Mouse (Mus musculus): ENCODE measurements around the gene Tcp11l2. TPM values are rescaled to one million over a fixed set of nuclear protein-coding genes. Genes with fewer than 3 reads are reported as not detected.

The Tcp11l2 gene
- 38.5 to 76.5 TPM (median 57.3 TPM) in 3 replicates for total RNA-seq (2017)

- peak; percentile 87 for ATAC-seq (replicated peaks; ENCODE audit: insufficient number of reproducible peaks, low FRiP score, low TSS enrichment, poor library complexity, severe bottlenecking)
These were observed at the start of gene Tcp11l2 for GRCm38 (mm10) chr10:84576395-84577070. Gene Tcp11l2, plus strand, starts transcription at chr10:84576626.

GRCm38 (mm10) chr10:84527070-84527469, 49.4 kb upstream of the Tcp11l2 start:
- no peak for ATAC-seq (replicated peaks; ENCODE audit: insufficient number of reproducible peaks, low FRiP score, low TSS enrichment, poor library complexity, severe bottlenecking)

DNA sequence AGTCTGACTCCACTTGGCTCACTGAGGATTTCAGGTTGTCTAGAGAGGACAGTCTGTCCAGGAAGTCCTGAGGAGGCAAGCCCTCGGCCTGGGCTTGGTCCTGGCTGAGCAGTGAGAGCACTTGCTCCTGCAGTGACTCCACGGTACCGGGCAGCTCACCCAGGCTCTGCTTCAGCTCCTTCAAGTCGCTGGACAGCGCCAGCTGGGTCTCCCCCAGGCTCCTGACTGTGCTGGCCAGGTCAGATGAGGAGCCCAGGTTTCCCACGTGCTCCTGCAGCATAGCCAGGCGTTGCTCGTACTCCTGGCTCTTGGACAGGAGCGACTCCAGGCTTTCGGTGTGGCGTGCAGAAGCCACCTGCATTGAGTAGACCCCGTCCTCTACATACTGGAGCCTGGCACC, 48.8 kb upstream of the Tcp11l2 start:
- no peak for ATAC-seq (replicated peaks; ENCODE audit: insufficient number of reproducible peaks, low FRiP score, low TSS enrichment, poor library complexity, severe bottlenecking)

DNA sequence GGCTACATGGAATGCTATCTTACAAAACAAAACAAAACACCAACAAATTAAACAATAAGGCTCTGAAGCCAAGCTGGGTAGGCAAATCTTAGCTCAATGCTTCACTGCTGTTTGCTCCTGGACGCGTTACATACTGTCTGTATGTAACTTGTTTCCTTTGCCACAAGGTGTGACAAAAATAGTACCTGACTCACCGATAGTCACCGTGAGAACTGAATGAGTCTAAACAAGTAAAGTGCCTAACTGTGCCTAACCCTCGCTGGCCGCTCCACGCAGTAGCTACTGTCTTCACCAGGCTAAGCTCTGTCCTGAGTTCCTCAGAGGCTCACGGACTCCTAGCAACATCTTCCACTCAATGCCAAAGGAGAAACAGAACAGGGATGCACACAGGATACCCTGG, 46.0 kb upstream of the Tcp11l2 start:
- no peak for ATAC-seq (replicated peaks; ENCODE audit: insufficient number of reproducible peaks, low FRiP score, low TSS enrichment, poor library complexity, severe bottlenecking)

DNA sequence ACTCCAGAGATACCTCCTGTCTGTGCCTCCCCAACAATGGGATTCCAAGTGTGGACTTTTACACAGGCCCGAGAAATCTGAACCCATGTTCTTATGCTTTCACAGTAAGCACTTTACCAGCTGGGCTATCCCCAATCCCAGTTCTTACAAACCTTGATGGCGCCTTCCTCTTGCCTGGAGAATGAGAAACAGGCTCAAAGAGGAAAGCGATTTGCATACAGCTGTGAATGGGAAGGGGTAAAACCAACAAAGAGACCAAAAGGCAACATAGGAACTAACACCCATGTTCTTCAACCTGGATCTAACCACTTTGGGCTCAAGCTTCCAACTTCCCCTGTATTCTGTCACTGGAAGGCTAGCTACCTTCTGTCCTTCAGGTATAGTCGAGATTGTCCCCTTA, 44.9 kb upstream of the Tcp11l2 start:
- no peak for ATAC-seq (replicated peaks; ENCODE audit: insufficient number of reproducible peaks, low FRiP score, low TSS enrichment, poor library complexity, severe bottlenecking)

- ATAC-seq (replicated peaks; ENCODE audit: insufficient number of reproducible peaks, low FRiP score, low TSS enrichment, poor library complexity, severe bottlenecking): no peak
These were observed 44.1 kb upstream of the Tcp11l2 start for GRCm38 (mm10) chr10:84532191-84532889.

DNA sequence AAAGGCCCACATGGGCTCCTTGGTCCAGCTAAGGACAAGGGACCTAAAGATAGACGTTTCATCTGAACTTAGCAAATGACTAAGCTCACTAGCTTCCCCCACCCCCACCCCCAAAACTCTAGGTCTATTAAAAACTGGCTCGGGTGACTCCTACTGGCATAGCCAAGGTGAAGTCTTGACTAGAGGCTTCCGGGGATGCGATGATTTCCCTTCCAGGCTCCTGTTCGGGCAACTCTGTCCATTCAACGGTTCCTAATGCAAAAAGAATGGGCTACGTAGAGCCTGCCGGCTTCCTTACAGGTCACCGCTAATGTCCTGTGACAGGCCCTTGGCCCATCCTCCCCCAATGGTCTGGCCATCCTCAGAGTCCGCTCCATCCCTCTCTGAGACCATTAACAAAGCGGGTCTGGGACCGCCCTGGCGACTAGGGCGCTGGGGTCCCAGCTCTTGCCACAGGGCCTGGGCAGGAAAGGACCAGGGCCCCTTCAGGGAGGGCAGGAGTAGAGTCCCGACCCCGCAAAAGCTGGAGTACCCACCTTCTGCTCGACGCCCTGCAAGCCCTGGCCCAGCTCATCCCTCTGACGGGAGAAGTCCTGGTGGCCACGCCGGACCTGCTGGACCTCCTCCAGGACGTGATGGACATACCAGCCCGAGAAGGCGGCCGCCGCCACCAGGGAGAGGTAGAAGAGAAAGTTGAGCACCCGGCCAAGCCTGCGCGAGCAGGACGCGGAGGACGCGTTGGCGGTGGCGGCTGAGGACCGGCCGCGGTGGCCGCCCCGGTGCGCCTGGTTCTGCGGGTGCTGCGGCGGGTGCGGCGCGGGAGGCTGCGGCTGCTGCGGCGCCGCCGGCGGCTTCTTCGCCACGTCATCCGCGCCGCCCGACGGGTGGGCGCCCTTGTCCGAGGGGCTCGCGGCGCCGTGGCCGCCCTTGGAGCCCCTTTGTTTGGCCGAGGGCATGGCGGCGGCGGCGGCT, 43.2 kb upstream of the Tcp11l2 start:
- ATAC-seq (replicated peaks; ENCODE audit: insufficient number of reproducible peaks, low FRiP score, low TSS enrichment, poor library complexity, severe bottlenecking): no peak

GRCm38 (mm10) chr10:84533912-84534671, 42.3 kb upstream of the Tcp11l2 start, which contains the start of gene Ckap4:
Gene Ckap4, minus strand, starts transcription at chr10:84534062.
- no peak for ATAC-seq (replicated peaks; ENCODE audit: insufficient number of reproducible peaks, low FRiP score, low TSS enrichment, poor library complexity, severe bottlenecking)

DNA sequence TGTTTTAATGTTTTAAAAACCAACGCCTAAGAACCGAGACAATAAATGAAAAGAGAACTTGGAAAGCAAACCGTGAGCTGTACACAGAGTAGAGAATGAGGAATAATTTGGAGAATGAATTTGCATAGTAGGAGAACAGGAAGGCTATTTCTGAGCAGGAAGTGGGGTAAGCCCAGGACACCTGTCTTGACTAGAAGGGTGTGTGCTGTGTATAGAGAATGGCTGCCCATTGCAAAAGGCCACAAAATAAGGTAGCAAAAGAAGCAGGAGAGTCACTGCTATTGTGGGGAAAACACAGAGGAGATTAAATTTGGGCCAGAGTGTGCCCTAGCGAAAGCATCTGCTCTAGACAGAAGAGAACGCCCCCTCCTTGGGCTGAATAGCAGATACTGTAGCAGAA, 41.0 kb upstream of the Tcp11l2 start:
- no peak for ATAC-seq (replicated peaks; ENCODE audit: insufficient number of reproducible peaks, low FRiP score, low TSS enrichment, poor library complexity, severe bottlenecking)

GRCm38 (mm10) chr10:84535859-84536258, 40.6 kb upstream of the Tcp11l2 start:
- no peak for ATAC-seq (replicated peaks; ENCODE audit: insufficient number of reproducible peaks, low FRiP score, low TSS enrichment, poor library complexity, severe bottlenecking)

- no peak for ATAC-seq (replicated peaks; ENCODE audit: insufficient number of reproducible peaks, low FRiP score, low TSS enrichment, poor library complexity, severe bottlenecking)
These were observed 36.8 kb upstream of the Tcp11l2 start for GRCm38 (mm10) chr10:84539651-84540050.

- ATAC-seq (replicated peaks; ENCODE audit: insufficient number of reproducible peaks, low FRiP score, low TSS enrichment, poor library complexity, severe bottlenecking): no peak
These were observed 33.4 kb upstream of the Tcp11l2 start for GRCm38 (mm10) chr10:84542802-84543658.

- no peak for ATAC-seq (replicated peaks; ENCODE audit: insufficient number of reproducible peaks, low FRiP score, low TSS enrichment, poor library complexity, severe bottlenecking)
These were observed 31.4 kb upstream of the Tcp11l2 start for GRCm38 (mm10) chr10:84544841-84545610.

DNA sequence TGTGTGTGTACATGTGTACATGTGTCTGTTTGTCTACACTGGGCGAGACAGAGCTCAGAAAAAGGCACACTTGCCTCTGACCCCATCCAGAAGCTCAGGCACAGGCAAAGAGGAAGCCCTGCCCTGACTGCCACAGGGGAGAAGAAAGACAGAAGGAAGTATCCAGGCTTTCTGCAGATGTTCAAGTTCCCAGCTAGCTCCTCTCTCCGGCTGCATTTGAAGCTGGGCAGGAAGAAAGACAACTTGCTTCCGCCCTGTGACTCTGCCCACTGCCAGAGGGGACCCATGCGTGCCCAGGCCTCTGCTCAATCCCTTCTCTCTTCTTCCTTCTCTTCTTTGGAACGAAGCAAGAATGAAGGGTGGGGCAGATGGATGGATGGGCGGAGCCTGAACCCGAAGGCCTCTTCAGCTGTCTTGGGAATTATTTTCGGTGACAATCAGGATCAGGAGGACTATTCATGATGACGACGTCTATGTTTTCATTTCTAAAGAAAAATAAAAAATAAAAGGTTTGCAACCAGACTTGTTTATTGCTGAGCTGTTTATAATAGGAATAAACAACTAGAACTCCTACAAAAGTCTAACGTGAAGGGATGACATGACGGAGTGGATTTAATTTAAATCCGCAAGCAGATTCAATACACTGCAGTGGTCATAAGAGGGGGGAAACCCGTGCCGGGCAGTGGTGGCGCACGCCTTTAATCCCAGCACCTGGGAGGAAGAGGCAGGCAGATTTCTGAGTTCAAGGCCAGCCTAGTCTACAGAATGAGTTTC, 27.1 kb upstream of the Tcp11l2 start:
- ATAC-seq (replicated peaks; ENCODE audit: insufficient number of reproducible peaks, low FRiP score, low TSS enrichment, poor library complexity, severe bottlenecking): peak; percentile 40; the same call in 1 of the 2 replicates

DNA sequence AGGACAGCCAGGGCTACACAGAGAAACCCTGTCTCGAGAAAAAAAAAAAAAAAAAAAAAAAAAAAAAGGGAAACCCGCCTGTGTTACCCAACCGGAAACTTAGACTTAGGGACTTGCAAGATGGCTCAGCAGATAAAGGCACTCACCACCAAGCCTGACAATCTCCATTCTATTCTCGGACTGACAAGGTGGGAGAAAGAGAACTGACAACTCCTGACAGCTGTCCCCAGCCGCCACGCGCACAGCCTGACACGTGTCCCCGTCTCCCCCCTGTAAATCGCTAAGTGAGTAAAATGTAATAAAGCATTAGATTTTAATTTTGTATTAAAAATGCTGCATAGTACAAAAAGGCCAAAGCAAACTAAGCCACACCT, 26.5 kb upstream of the Tcp11l2 start:
- ATAC-seq (replicated peaks; ENCODE audit: insufficient number of reproducible peaks, low FRiP score, low TSS enrichment, poor library complexity, severe bottlenecking): no peak

DNA sequence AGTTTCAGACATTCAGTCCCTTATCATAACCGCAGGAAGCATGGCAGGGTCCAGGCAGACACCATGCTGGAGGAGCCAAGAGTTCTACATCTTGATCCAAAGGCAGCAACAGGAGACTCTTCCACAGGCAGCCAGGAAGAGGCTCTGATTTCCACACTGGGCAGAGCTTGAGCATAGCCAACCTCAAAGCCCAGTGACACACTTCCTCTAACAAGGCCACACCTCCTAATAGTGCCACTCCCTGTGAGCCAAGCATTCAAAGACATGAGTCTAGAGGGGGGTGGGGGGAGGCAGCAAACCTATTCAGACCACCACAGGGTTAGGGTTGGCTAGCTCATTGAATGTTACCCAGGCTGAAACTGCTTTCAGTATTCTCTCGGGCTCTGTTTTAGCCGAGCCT, 24.6 kb upstream of the Tcp11l2 start:
- no peak for ATAC-seq (replicated peaks; ENCODE audit: insufficient number of reproducible peaks, low FRiP score, low TSS enrichment, poor library complexity, severe bottlenecking)
